Mouse (Mus musculus) cerebellum, adult 9-11 months (tissue): ENCODE data around the gene Gtf2f1.

Experiments used
- DNase-seq: peaks from one replicate; pipeline ENCODE4 v3.0.0; 2022

Gtf2f1 gene

DNA sequence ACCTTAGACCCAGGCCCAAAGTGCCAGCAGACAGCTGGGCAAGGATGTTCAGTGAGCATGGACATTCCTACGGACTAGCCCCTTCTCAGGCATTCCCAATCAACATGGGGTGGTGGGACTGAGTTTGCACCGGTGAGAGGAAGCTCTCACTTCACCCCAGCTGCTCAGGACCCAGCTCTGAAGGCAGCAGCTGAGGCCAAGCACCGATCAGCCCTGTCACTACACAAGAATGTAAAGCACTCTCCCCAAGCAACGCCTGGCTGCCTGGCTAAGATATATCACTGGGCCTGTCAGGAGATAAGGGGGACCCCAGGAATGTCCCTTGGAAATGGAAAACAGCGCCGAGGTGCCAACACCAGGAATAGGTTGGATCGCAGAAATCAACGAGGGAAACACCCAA, 9.9 kb downstream of the Gtf2f1 start:
- DNase-seq = no peak

DNA sequence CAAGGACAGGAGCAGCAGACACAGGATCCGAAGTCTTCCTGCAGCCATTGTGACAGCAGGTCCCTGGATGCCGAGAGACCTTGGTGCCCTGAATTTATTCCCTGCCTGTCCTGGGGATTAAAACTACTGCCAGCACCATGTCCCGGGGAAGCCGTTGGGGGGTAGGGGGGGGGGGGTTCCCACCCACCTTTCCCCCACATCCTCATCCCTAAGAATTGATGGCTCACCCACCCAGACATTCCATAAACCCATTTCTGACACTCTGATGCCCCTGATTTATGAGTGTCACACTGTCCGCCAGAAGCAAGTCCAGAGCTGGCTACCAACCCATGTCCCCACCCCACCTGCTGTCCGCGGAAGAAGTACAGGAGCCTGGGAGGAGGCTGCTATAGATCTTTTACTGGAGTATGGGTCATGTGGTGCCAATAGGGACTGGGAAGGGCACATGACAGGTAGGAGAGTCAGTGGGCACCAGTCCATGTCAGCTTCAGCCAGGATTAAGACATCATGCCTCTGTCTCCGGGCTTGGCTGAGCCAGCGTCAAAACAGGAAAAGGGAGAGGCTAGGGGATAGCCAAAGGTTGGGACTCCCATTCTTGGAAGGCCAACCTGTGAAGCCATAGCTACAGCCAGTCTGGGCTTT, 11.0 kb downstream of the Gtf2f1 start, which contains the start of gene Pspn:
Gene Pspn (minus strand): TSS at position 51 of the 642 bp plus-strand sequence.
- DNase-seq = peak; percentile 39

DNA sequence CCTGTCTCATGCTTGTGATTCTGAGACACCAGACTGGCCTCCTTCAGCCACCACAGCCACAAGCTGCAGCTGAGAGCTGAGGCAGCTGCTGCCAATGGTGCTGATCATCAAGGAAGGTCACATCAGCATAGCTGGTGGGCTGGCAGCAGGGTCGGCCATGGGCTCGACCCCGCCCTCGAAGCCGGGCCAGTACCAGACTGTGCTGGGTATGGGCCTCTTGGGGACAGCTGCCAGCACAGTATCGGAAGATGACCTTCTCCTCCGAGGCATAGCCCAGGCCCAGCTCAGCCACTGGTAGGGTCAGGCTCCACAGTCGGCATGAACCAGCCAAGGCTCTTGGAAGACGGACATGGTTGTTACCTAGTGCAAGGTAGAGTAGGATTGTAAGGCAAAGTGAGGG, 11.7 kb downstream of the Gtf2f1 start:
- DNase-seq = no peak

DNA sequence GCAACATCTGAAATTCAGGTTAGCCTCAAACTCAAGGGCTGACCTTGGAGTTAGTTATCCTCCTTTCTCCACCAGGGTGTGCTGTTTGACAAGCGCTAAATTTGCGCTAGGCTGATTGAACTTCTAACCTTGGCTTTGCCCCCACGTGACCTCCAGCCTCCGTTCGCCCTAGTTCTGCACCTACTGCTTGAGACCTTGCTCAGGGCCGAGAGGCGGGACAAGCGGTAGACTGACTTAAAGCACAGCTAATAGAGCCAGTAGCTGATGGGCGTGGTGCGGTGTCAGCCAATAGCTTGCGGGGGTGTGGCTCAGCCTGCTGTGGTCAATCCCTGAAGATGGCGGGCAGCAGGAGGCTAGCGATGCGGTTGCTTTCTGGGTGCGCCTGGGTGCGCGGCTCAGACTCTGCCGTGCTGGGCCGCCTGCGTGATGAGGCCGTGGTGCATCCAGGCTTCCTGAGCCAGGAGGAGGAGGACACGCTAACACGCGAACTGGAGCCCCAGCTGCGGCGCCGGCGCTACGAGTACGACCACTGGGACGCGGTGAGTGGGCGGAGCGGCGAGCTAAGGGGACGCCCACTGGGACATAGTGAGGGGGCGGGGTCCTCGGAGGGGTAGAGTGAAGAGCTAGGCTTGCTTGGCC, 13.9 kb downstream of the Gtf2f1 start, which contains the start of gene Alkbh7:
Gene Alkbh7 (plus strand): TSS at position 311 of the 639 bp plus-strand sequence.
- peak; percentile 98 for DNase-seq

DNA sequence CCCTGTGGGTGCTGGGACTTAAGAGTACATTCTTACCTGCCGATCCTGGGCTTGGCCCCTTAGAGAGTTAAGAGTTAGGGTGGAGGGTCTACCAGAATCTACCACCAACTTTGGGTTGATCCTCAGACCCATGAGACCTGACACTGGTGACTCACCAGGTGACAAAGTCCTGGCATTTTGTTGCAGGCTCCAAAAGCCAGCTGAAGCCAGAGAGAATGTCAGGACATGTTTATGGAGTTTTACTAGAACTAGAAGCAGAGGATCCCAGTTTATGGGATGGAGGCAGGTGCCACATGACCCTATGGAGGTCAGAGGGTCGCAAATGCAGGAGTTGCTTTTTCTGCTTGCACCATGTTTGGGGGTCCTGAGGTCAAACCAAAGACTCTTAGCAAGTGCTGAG, 14.6 kb downstream of the Gtf2f1 start:
- DNase-seq = peak; percentile 41

DNA sequence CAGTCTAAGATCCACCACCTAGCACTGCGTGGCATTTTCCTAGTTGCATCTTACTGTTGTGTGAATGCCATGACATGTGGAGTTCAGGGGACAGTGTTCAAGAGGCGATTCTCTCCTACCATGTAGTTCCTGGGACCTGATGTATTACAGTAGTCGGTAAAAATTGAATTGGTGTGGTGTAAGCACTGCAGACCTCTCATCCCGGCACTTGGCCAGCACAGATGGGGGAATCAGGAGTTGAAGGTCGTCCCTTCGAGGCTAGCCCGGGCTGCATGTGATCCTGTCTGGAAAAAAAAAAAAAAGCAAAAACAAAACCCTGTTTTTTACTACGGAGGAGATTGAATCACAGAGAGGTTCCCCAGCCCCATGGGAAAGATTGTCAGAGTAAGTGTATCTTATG, 16.0 kb downstream of the Gtf2f1 start:
- DNase-seq = no peak

DNA sequence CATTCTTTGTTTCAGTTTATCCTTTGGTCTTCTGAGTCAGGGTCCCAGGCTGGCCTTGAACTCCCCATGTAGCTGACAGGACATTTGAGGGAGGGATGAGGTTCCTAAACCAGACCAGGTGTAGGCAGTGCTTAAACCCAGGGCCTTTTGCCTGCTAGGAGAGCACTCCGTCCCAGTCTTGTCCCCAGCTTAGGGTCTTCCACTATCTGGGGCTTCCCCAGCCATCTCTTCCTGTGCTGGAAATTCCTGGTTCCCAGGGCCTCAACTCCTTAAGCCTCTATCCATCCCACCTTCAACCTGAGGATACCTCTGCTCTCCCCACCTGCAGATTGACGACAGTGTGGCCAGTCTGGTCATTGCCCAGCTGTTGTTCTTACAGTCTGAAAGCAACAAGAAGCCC, 20.1 kb downstream of the Gtf2f1 start:
- peak; percentile 30 for DNase-seq

DNA sequence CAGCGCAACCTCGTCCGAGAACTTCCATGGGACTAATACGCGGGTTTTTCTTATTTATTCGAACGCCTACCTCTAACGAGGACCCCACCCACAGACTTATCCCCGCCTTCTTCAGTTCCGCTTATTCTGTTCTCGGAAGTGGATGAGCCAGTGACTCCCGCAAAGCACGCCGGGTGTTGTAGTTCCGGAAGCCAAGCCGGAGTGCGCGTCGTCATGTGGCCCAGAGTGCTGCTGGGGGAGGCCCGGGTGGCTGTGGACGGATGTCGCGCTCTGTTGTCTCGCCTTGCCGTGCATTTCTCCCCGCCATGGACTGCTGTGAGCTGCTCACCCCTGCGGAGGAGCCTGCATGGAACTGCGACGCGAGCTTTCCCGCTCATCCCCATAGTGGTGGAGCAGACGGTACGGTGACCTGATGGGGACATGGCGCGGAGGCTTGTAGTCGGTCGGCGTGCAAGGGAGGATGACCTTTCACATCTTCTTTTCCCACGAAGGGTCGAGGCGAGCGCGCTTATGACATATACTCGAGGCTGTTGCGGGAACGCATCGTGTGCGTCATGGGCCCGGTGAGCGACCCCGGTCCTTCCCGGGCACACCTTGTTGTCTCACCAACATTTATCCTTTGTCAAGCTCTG, 20.9 kb downstream of the Gtf2f1 start, which contains the start of gene Clpp:
Gene Clpp (plus strand): TSS at position 191 of the 632 bp plus-strand sequence.
- DNase-seq = peak; percentile 95

DNA sequence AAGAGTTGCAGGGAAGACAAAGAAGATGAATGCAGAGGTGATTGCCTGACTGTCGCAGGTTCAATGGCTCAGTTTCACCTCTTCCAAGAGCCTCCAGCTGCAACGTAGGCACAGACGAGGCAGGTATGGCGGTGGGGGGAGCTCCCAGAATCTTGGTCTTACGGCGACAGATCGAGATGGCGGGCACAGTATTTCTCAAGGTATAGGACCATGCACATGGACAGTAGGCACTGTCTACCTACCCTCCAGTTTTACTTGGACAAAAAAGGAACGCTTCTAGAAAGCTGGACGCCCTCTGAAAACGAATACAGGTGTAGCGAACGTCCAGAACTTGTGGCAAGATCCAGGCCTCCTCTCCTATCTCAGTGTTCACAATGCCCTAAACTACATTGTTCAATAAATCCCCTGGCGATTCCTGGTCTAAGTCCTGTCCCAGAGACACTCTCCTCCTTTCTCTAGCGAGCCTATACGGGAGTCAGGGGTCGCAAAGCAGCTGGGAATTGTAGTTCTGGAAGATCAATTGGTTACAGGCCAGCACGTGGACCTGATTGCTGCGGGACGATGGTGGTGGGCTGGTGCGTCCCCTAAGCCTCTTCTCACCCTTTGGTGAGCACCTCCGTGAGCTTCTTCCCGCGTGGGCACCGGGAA, 21.5 kb downstream of the Gtf2f1 start:
- peak; percentile 64 for DNase-seq

DNA sequence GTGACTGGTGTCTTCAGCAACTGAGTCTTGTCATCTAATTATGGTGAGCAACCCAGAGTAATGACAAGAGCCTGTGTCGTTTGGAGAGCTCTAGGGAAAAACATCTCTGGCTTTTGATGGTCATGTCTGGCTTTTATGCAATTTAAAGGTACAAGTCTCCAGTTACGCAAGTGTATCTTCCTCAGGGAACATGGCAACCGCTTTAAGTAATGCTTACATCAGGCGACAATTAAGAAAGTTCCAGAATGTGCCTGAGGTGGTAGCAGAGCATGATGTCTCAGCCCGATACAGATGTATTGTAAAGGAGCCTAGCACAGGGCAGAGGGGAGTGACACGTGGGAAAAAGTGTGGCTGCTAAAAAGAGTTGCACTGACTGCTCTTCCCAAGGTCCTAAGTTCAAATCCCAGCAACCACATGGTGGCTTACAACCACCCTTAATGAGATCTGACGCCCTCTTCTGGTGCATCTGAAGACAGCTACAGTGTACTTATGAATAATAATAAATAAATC, 22.1 kb downstream of the Gtf2f1 start:
- peak; percentile 48 for DNase-seq

DNA sequence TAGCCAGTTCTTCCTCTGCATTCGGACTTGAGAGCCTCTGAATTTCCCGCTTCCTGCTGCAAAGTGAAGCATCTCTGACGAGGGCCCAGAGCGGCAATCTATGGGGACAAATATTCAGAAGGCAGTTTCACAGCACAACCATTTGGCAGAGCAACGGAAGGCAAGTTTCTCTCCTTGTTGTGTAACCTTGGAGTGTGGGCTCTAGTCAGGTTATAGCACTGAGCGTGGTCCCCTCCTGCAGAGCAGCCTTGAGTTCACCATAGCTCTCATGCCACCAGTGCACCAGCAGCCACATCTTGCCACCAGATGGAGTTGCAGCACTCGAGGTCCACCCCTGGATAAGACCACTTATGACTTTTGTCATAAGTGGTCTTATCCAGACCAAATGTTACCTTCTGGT, 22.6 kb downstream of the Gtf2f1 start:
- peak; percentile 45 for DNase-seq

DNA sequence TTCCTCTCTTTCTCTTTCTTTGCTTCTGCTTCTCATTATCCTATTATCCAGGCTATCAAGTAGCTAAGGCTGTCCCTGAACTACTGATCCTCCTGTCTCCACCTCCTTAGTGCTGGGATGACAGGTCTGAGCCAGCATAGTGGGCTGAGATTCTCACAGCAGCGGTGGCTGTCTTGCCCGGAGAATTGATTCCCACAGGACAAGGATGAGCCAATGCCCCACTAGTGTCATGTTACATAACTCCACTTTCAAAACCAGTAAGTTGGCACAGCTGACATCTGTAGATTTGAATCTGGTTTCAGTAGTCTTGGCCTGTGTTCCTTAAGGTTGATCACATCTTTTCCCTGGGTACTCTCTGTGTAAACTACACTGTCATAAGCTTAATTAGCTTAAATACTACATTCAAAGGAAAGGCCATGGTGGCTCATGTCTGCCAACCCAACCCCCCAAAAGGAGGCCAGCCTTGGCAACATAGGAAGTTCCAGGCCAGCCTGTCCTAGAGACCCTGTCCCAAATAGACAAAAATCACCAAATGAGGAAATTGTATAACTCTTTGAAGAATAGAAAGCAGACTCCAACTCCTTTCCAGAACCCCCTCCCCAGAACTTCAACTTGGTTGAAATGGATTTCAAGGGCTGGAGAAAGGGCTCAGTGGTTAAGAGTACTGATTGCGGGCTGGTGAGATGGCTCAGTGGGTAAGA, 24.8 kb downstream of the Gtf2f1 start:
- DNase-seq = no peak

DNA sequence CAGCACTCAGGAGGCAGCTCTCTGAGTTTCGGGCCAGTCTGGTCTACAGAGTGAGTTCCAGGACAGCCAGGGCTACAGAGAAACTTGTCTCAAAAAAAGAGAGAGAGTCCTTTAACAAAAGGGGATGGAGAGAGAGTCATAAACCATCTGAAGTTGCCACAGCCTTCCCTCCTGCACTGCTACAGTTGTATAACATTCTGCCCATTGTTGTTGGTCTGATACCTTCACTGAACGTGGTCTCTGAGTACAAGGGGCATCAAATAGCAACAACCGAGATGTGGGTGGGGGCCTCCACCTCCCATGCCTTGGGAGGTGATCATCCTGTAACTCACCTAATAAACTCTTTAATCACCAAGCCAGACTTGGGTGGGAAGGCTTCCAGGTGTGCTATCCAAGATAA, 25.4 kb downstream of the Gtf2f1 start:
- no peak for DNase-seq

DNA sequence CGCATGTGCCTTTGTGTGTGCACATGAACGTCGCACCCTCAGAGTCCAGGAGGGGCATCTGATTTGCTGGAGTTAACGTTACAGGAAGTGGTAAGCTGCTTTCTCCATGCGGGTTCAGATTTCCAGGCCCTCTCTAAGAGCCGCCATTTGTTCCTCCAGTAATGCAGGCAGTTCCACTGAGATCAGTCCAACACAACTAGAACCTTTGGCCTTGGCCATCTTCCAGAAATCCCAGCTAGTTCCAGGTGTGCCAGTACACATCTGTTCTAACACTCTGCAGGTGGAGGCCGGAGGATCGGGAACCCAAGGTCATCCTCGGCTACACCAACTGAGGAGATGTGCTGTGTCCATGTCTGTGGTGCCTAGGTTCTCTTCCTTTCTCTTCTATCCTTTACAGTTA, 26.2 kb downstream of the Gtf2f1 start:
- no peak for DNase-seq

DNA sequence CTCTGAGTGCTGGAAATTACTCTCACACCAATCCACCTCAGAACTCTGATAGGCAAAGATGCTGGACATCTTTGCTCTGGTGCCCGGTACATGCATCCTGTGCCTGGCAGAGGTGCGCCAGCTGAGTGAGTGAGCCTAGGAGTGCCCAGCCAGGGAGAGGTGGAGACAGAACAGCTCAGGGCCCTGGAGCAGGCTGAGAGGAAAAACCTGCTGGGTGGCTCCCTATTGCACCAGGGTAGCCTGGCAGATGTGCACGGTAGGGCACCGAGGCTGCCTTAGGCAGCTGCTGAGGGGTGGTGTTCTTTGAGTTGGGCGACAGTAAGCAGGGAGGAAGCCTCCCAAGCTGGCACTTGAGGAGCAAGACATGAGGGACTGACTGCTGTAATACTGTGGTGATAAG, 29.1 kb downstream of the Gtf2f1 start, which contains the start of gene Acer1:
Gene Acer1 (minus strand): TSS at position 114 of the 400 bp plus-strand sequence.
- no peak for DNase-seq

DNA sequence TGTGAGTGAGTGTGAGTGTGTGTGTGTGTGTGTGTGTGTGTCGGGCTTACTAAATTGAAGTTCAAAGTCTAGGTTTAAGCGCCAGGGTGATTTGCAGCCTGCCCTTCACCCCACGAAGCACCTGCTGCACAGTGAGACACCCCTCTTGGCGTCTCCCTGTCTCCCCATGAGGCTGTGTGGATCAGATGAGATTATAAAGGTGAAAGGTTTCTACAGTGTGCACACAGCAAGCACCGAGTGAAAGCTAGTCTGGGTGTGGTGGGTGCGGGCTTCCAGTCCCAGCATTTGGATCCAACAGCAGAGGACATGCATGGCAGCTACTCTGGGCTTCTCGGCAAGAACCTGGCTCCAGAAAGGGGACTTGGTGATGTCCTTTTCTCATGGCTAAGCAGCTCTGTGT, 30.0 kb downstream of the Gtf2f1 start:
- no peak for DNase-seq

DNA sequence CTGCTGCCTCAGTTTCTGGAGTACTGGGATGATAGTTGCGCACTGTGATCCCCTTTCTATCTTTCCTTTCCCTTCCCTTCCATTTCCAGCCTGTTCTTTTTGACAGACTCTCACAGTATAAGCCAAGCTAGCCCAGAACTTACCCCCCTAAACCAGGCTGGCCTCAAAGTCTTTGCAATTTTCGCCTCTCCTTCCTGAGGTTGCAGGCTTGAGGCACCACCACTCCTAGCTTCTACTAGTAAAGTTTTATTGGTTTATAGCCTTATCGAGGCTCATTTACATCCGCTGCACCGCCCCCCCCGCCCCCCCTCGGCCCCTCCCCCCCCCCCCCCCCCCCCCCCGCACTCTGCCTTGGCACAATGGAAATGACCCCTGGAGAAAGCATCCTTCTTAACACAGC, 31.6 kb downstream of the Gtf2f1 start:
- DNase-seq = no peak

DNA sequence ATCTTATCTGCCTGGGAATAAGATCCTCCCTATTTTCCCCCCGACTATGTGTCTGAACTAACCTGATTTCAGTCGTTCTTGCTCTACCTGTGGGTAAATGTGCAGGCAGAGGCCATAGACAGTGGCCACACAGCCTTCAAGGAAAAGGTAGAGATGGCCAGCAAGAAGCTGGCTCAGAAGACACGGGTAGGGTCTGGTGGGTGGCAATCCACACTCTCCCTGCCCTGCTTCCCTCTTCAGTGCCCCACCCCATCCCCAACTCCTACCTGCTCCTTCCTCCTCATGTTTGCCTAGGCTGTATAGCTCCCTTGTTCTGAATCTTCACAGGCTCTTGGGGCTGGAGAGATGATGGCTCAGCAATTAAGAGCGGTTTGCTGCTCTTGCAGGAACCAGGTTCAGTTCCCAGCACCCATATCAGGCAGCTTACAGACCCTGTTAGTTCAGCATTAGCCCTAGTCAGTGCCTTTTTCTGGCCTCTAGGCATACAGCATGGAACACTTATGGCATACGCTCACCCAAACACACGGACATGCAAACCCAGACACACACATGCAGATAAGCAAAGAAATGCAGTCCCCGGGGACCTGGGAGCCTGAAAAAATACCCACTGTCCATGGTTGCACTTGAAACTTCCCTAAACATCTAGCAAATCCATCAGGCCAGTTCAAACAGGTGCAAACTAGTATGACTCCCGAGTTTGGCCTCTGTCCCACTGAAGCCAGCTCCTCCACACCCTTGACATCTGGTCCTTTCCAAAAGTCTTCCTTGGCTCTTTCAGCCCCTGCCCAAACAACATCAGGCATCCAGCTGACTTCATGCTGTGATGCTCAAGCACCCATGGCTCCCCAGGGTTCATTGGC, 34.3 kb downstream of the Gtf2f1 start:
- no peak for DNase-seq

DNA sequence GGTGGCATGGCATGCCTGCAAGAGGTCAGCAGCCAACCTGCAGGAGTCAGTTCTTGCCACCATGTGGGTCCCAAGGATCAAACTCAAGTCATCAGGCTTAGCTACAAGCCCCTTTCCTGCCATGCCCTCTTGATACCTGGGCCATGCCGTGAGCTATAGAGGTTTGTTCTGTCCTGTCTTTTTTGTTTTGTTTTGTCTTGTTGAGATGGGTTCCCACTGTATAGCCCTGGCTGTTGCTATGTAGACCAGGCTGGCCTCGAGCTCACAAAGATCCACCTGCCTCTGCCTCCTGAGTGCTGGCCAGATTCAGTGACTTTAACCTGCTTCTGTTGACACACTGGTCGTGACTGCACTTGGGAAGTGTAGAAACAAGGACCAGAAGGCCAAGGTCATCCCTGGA, 35.7 kb downstream of the Gtf2f1 start:
- DNase-seq = no peak

DNA sequence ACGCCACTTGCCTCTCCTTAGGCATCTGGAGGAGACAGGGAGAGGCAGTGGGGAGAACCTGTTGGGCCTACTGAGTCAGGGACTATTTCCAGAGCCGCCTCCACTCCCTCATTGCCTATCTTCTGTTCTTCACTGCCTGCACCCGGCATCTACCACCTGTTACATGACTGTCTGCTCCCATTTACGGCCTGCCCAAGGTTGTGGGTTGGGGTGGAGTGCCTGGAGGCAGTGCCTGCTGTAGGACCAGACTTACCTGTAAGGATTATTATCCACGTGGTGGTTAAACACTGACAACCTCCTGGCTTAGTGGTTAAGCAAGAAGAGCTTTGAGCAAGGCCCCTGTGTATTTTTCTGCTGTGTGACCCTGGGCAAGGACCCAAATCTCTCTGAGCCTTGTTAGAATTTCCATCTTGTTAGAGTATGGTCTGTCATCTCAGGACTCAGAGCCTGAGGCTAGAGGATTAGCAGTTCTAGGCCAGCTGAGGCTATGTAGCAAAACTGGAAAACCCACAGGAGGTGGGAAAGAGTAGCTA, 36.3 kb downstream of the Gtf2f1 start:
- DNase-seq = no peak

DNA sequence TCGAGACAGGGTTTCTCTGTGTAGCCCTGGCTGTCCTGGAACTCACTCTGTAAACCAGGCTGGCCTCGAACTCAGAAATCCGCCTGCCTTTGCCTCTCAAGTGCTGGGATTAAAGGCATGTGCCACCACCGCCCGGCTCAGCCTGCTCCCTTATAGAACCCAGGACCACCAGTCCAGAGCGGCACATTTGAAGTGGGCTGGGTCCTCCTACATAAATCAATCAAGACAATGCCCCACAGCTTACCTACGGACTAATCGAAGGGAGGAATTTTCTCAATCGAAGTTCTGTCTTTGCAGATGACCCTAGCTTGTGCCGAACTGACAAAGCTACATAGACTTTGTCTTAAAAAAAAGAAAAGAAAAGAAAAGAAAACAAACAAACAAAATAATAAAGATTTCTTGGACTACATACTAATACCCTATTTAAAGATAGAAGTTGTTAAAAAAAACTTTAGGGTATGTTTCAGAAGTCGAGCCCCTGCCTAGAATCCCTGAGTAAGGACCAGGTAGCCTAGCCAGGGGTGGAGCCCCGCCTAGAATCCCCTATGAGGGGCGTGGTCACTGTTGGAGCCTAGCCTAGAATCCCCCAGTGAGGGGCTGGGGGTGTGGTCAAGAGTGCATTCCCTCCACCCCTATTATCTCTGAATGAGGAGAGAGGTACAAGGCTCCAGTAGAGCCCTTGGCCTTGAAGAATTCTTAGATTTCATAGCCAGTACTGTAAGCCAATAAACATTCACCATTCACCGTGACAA, 37.0 kb downstream of the Gtf2f1 start:
- no peak for DNase-seq
